Mouse (Mus musculus): ENCODE data around the gene Ecel1.

Ecel1 gene

DNA sequence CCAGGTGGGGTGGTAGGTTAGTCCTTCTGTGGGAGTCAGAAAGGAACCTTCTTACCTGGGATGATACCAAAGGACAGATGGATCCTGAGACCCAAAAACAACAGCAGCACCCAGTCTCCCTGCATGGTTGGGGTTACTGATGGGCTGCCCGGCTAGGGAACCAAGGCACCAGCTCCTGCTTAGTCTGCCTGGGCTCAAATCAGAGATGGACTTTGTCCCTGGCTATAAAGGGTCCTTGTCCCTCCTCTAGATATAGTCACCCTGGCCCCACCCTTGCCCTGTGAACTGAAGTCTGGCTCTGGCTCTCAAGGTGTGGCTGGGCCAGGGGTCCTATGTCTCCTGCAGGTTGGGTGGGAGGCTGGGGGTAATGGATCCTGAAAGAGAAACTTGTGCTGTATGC, 54.9 kb downstream of the Ecel1 start, which contains the start of gene Alpi:
TSS of gene Alpi (minus strand) at position 196 of the 400 bp plus-strand sequence.
- DNase-seq (ENCODE audit: low spot score in 2 of 2) = no peak

DNA sequence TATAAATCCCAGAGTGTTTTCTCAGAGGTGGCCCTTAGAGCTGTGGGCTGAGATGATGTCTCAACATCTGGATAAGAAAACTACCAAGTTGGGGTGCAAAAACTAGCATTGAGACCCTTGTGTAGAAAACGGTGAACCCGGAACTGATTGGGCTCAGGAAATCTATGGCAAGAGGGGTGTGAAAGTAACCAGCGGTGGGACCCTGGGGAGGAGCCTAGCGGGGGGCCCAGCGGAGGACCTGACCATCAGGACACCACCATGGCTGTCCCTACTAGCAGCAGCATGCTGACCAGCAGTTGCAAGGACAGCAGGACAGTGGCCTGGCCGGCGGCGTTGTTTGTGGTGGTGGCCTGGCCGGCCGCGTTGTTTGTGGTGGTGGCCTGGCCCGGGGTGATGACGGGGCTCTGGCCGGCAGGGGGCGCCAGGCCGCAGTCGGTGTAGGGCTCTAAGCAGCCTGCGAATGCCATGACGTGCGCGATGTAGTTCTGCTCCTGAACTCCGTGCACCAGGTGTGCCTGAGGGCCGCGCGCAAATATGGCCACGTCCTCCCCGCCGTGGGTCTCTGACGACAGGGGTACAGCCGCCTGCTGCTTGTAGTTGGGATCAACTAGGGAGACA, 57.9 kb downstream of the Ecel1 start:
- peak; percentile 13 to 41 for DNase-seq (ENCODE audit: low spot score in 2 of 2)

All from urinary bladder, adult 18-20 months (tissue).